Mouse (Mus musculus): ENCODE results near the gene Rrp9.

DNA sequence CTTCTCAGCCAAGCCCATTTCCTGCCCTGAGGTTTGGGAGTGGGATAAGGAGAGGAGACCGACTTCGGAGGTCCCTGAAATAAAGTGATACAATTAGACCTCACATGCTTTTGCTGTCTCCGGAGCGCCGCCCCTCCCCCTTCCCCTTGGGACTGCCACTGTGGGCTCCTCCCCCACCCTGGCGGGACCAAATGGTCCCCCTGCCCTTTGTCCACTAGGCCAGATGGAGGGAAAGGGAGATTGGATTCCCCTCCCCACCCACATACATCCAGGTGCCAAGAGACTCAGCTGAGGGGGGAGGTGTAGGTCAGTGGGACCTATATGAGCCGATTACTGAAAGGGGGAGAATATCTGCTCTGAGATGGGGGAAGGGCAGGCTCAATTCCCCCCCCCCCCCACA is 22.9 kb upstream of the Rrp9 start:
- TF ChIP-seq CTCF (IDR thresholded peaks at IDR 0.05; ENCODE audit: low read depth) = no peak
- no peak for TF ChIP-seq EP300 (IDR thresholded peaks at IDR 0.05; ENCODE audit: low read depth)

Data from liver, postnatal 0 days (tissue).